Mouse (Mus musculus): Measurements from ENCODE around the gene Ackr1. TPM values are rescaled to one million over a fixed set of nuclear protein-coding genes. Genes with fewer than 3 reads are reported as not detected.

Ackr1 gene
- polyA plus RNA-seq, 2 experiments, result 53.0 to 76.9 TPM

- no peak for ATAC-seq (ENCODE audit: insufficient read depth)
- no peak for TF ChIP-seq CTCF (IDR thresholded peaks at IDR 0.05; ENCODE audit: low read depth)
- TF ChIP-seq EP300 (IDR thresholded peaks at IDR 0.05; ENCODE audit: low read depth), result no peak
- H3K9ac ChIP-seq (replicated peaks), result no peak overlapping the region
These were observed 3.5 kb upstream of the Ackr1 start for GRCm38 (mm10) chr1:173337008-173337407.

GRCm38 (mm10) chr1:173335903-173336302, 2.4 kb upstream of the Ackr1 start:
- Histone ChIP-seq H3K4me3 (ENCODE audit: insufficient read depth in 1 of 2, low read depth in 2 of 2, low read length in 2 of 2) (no peak overlapping the region; a peak in 1 of 4 replicates), H3K9me3 (ENCODE audit: control insufficient read depth, low read length) (no peaks in the 10 kb centered on the region), H3K36me3 (replicated peaks; ENCODE audit: control insufficient read depth, insufficient read depth, low read depth) (peaks cover 8% of the 10 kb centered on the region), H3K27ac (peak overlapping the region; percentile 99), H3K4me1 (replicated peaks; ENCODE audit: control insufficient read depth in 2 of 2, insufficient read depth in 2 of 2, low read length in 1 of 2) (peaks cover 36 to 51% of the 10 kb centered on the region in 2 experiments), H3K9ac (replicated peaks) (peak overlapping the region; percentile 40), H3K4me2 (ENCODE audit: low read depth) (peak overlapping the region; percentile 46), H3K27me3 (ENCODE audit: control insufficient read depth, insufficient read depth, low read length) (no peaks in the 10 kb centered on the region)
- TF ChIP-seq CTCF (IDR thresholded peaks at IDR 0.05; ENCODE audit: low read depth), result no peak
- no peak for TF ChIP-seq EP300 (IDR thresholded peaks at IDR 0.05; ENCODE audit: low read depth)
- DNase-seq (ENCODE audit: low read depth in 3 of 3, low spot score in 3 of 3) (no peak), ATAC-seq (ENCODE audit: insufficient read depth) (no peak)
- 65% methylated on average over 11 of the region's 11 CpGs for WGBS (ENCODE audit: insufficient replicate concordance)

More at GRCm38 (mm10) chr1:173337008-173337407, 3.5 kb upstream of the Ackr1 start:
- Histone ChIP-seq H3K4me3 (ENCODE audit: insufficient read depth in 1 of 2, low read depth in 2 of 2, low read length in 2 of 2) (no peak overlapping the region), H3K4me2 (ENCODE audit: low read depth) (no peak overlapping the region), H3K27me3 (ENCODE audit: control insufficient read depth, insufficient read depth, low read length) (no peaks in the 10 kb centered on the region), H3K36me3 (replicated peaks; ENCODE audit: control insufficient read depth, insufficient read depth, low read depth) (no peaks in the 10 kb centered on the region; the same call in 1 of the 2 replicates), H3K27ac (no peak overlapping the region), H3K4me1 (replicated peaks; ENCODE audit: control insufficient read depth in 2 of 2, insufficient read depth in 2 of 2, low read length in 1 of 2) (peaks cover 36 to 48% of the 10 kb centered on the region in 2 experiments), H3K9me3 (ENCODE audit: control insufficient read depth, low read length) (no peaks in the 10 kb centered on the region)
- WGBS (ENCODE audit: insufficient replicate concordance), result 94% methylated on average over 10 of the region's 10 CpGs
- DNase-seq (ENCODE audit: low read depth in 3 of 3, low spot score in 3 of 3), result no peak

GRCm38 (mm10) chr1:173332418-173332817, 1.1 kb downstream of the Ackr1 start:
- WGBS (ENCODE audit: insufficient replicate concordance), result 70% methylated on average over 5 of the region's 5 CpGs
- Histone ChIP-seq H3K36me3 (replicated peaks; ENCODE audit: control insufficient read depth, insufficient read depth, low read depth) (peaks cover 10% of the 10 kb centered on the region), H3K27ac (peak overlapping the region; percentile 99), H3K9me3 (ENCODE audit: control insufficient read depth, low read length) (no peaks in the 10 kb centered on the region), H3K4me3 (ENCODE audit: insufficient read depth in 1 of 2, low read depth in 2 of 2, low read length in 2 of 2) (peak overlapping the region; percentile 81 to 94), H3K27me3 (ENCODE audit: control insufficient read depth, insufficient read depth, low read length) (no peaks in the 10 kb centered on the region), H3K4me2 (ENCODE audit: low read depth) (peak overlapping the region; percentile 88), H3K9ac (replicated peaks) (peak overlapping the region; percentile 96), H3K4me1 (replicated peaks; ENCODE audit: control insufficient read depth in 2 of 2, insufficient read depth in 2 of 2, low read length in 1 of 2) (peaks cover 49 to 66% of the 10 kb centered on the region in 2 experiments)
- TF ChIP-seq CTCF (IDR thresholded peaks at IDR 0.05; ENCODE audit: low read depth), result no peak
- no peak for TF ChIP-seq EP300 (IDR thresholded peaks at IDR 0.05; ENCODE audit: low read depth)
- ATAC-seq (ENCODE audit: insufficient read depth) (no peak), DNase-seq (ENCODE audit: low read depth in 3 of 3, low spot score in 3 of 3) (no peak)

- Histone ChIP-seq H3K4me1 (replicated peaks; ENCODE audit: control insufficient read depth in 2 of 2, insufficient read depth in 2 of 2, low read length in 1 of 2) (peaks cover 55 to 72% of the 10 kb centered on the region in 2 experiments), H3K9ac (replicated peaks) (peak overlapping the region; percentile 96)
These were observed 3.8 kb downstream of the Ackr1 start for GRCm38 (mm10) chr1:173329743-173330142.

GRCm38 (mm10) chr1:173329185-173329584, 4.4 kb downstream of the Ackr1 start:
- TF ChIP-seq EP300 (IDR thresholded peaks at IDR 0.05; ENCODE audit: low read depth), result peak; percentile 93
- TF ChIP-seq CTCF (IDR thresholded peaks at IDR 0.05; ENCODE audit: low read depth), result no peak
- WGBS (ENCODE audit: insufficient replicate concordance), result 6% methylated on average over 4 of the region's 4 CpGs
- H3K9ac ChIP-seq (replicated peaks), result peak overlapping the region; percentile 59
- peaks cover 53 to 69% of the 10 kb centered on the region in 2 experiments for H3K4me1 ChIP-seq (replicated peaks; ENCODE audit: control insufficient read depth in 2 of 2, insufficient read depth in 2 of 2, low read length in 1 of 2)
- peak; percentile 63 to 74 (median 74) for DNase-seq (ENCODE audit: low read depth in 3 of 3, low spot score in 3 of 3)
- H3K9me3 ChIP-seq (ENCODE audit: control insufficient read depth, low read length), result no peaks in the 10 kb centered on the region
- peak overlapping the region; percentile 88 for H3K4me2 ChIP-seq (ENCODE audit: low read depth)
- H3K27me3 ChIP-seq (ENCODE audit: control insufficient read depth, insufficient read depth, low read length), result no peaks in the 10 kb centered on the region
- H3K27ac ChIP-seq, result peak overlapping the region; percentile 99
- peaks cover 11% of the 10 kb centered on the region for H3K36me3 ChIP-seq (replicated peaks; ENCODE audit: control insufficient read depth, insufficient read depth, low read depth)
- peak; percentile 39 for ATAC-seq (ENCODE audit: insufficient read depth)
- peak overlapping the region; percentile 81 to 94 for H3K4me3 ChIP-seq (ENCODE audit: insufficient read depth in 1 of 2, low read depth in 2 of 2, low read length in 2 of 2)

More at GRCm38 (mm10) chr1:173329743-173330142, 3.8 kb downstream of the Ackr1 start:
- DNase-seq (ENCODE audit: low read depth in 3 of 3, low spot score in 3 of 3), result no peak
- Histone ChIP-seq H3K9me3 (ENCODE audit: control insufficient read depth, low read length) (no peaks in the 10 kb centered on the region), H3K27ac (peak overlapping the region; percentile 99), H3K4me3 (ENCODE audit: insufficient read depth in 1 of 2, low read depth in 2 of 2, low read length in 2 of 2) (peak overlapping the region; percentile 81 to 94), H3K36me3 (replicated peaks; ENCODE audit: control insufficient read depth, insufficient read depth, low read depth) (peaks cover 11% of the 10 kb centered on the region), H3K4me2 (ENCODE audit: low read depth) (peak overlapping the region; percentile 88), H3K27me3 (ENCODE audit: control insufficient read depth, insufficient read depth, low read length) (no peaks in the 10 kb centered on the region)
- WGBS (ENCODE audit: insufficient replicate concordance), result 54% methylated on average over 5 of the region's 5 CpGs
- TF ChIP-seq CTCF (IDR thresholded peaks at IDR 0.05; ENCODE audit: low read depth), result no peak
- no peak for TF ChIP-seq EP300 (IDR thresholded peaks at IDR 0.05; ENCODE audit: low read depth)
- ATAC-seq (ENCODE audit: insufficient read depth), result no peak

Measured in liver, embryonic 14.5 days (tissue).